Mouse (Mus musculus) cortical plate, adult 2 months (tissue): Measurements from ENCODE around the gene Kctd12.

Source experiments
- CTCF ChIP-seq: fragments of 200-500 bp; IDR thresholded peaks from 2 replicates; pipeline ENCODE4 v1.5.1; 2011; ENCODE audit warnings: mild to moderate bottlenecking, control low read depth, low read length; ENCODE audit not compliant: insufficient read depth; ENCODE audit errors: extremely low read depth
- POLR2A ChIP-seq: fragments of 200-500 bp; IDR thresholded peaks from 2 replicates; pipeline ENCODE4 v1.6.1; 2011; ENCODE audit warnings: mild to moderate bottlenecking, low read length, control low read depth; ENCODE audit not compliant: insufficient read depth; ENCODE audit errors: extremely low read depth

- TF ChIP-seq POLR2A (no peak), CTCF (no peak)
These were observed 37.6 kb upstream of the Kctd12 start for GRCm38 (mm10) chr14:103020046-103020445.
